In the genomic region with DNA sequence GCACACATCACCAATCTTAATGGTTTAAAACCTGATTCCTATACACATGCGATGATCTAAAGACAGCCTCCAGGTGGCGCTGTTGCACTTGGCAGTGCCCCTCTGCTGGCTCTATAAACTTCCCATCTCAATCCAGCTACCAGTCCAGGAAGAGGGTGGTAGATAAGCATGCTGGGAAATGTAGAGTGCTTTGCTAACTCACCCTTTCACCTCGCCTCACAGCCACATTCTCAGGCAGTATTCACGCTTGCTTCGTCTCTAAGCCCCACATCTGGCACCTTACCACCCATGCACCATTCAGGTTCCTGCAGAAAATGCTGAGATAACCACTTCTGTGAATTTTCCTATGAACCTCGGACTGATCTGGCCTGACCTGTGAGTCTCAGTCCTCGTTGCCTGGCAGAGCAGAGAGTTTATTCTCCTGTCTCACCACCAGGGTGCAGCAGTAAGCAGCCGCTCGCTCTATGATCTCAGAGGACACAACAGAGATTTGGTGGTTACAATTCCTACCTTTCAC, we compare ENCODE assay signal across 1 mouse cellular context.
TF ChIP-seq lines count a peak whose summit lies in the region.

No protein-coding gene starts in this region.

TF ChIP-seq in MEL, 35 proteins besides CTCF, POLR2A, EP300 and RAD21 (continued from another document):
- TF ChIP-seq NELFE (IDR thresholded peaks at IDR 0.05; ENCODE audit: low read depth, low read length) (no peak), SIN3A (IDR thresholded peaks at IDR 0.05; ENCODE audit: low read length) (0 out of 2 replicates have a peak, but pooled peaks have one; percentile 34), UBTF (IDR thresholded peaks at IDR 0.05; ENCODE audit: borderline replicate concordance, insufficient read depth, low read depth, low read length) (no peak), KAT2A (conservative IDR thresholded peaks at IDR 0.05; ENCODE audit: low read depth, low read length) (no peak)
